ENCODE assay signal across 8 mouse cellular contexts in genomic region chr4:132049549-132050200, GRCm38 (mm10). TPM values are rescaled to one million over a fixed set of nuclear protein-coding genes. Genes with fewer than 3 reads are reported as not detected.
A peak's percentile ranks its signal among the peaks of the same experiment; 100 is the strongest.
DNase-seq lines count a peak whose midpoint lies in the region; ATAC-seq and TF ChIP-seq lines count a peak whose summit lies in the region.

No protein-coding gene starts in this region.

- H3K36me3 ChIP-seq in G1E (replicated peaks), result peaks cover 46% of the 10 kb centered on the region
- H3K36me3 ChIP-seq in intestine, embryonic 16.5 days (ENCODE audit: control insufficient read depth, insufficient read depth, low read length), result no peaks in the 10 kb centered on the region
- no peaks in the 10 kb centered on the region for H3K36me3 ChIP-seq in neural tube, embryonic 12.5 days

- intact Hi-C loops in heart, postnatal 25 days (cut with DNase I), result loop anchor here (2.0 kb wide), 1 partner anchor 25 kb away; the partner anchor contains the start of genes Epb41 and Gm10300

- no peak for ATAC-seq in G1E (ENCODE audit: extremely low read depth, insufficient number of reproducible peaks, low FRiP score, poor library complexity, severe bottlenecking)
- ATAC-seq in intestine, embryonic 16.5 days, result no peak
- no peak for ATAC-seq in neural tube, embryonic 12.5 days (ENCODE audit: low FRiP score, low read depth)

- WGBS in intestine, embryonic 16.5 days, result 21% methylated on average over 15 of the region's 15 CpGs
- 14% methylated on average over 14 of the region's 15 CpGs for WGBS in neural tube, embryonic 12.5 days

- peak overlapping the region; percentile 75 for H3K4me3 ChIP-seq in G1E (ENCODE audit: low read depth, low read length)
- H3K4me3 ChIP-seq in embryonic fibroblast, embryonic 13.5 days (ENCODE audit: insufficient read depth, low read length), result peak overlapping the region; percentile 50
- peak overlapping the region; percentile 88 for H3K4me3 ChIP-seq in intestine, embryonic 16.5 days (ENCODE audit: low read length)
- H3K4me3 ChIP-seq in neural tube, embryonic 12.5 days, result peak overlapping the region; percentile 98; the same call in 1 of the 2 replicates

- no peak for TF ChIP-seq CTCF in G1E (IDR thresholded peaks at IDR 0.05; ENCODE audit: low read depth, low read length)
- no peak for TF ChIP-seq CTCF in embryonic fibroblast, embryonic 13.5 days (IDR thresholded peaks at IDR 0.05; ENCODE audit: borderline replicate concordance, insufficient read depth, low read length)

- no peak overlapping the region for H3K27ac ChIP-seq in embryonic fibroblast, embryonic 13.5 days (ENCODE audit: insufficient read depth, low read length)
- H3K27ac ChIP-seq in intestine, embryonic 16.5 days (ENCODE audit: low read length), result no peak overlapping the region
- H3K27ac ChIP-seq in neural tube, embryonic 12.5 days, result no peak overlapping the region

- 0 out of 2 replicates have a peak overlapping the region, but pooled peaks have one; percentile 33 for H3K9ac ChIP-seq in intestine, embryonic 16.5 days (ENCODE audit: low read depth, low read length)
- peak overlapping the region; percentile 36; the same call in 1 of the 2 replicates for H3K9ac ChIP-seq in neural tube, embryonic 12.5 days

- no peaks in the 10 kb centered on the region for H3K9me3 ChIP-seq in G1E (replicated peaks)
- no peaks in the 10 kb centered on the region for H3K9me3 ChIP-seq in intestine, embryonic 16.5 days (ENCODE audit: control insufficient read depth, low read length)
- no peaks in the 10 kb centered on the region for H3K9me3 ChIP-seq in neural tube, embryonic 12.5 days

- TF ChIP-seq POLR2A in embryonic fibroblast, embryonic 13.5 days (IDR thresholded peaks at IDR 0.05; ENCODE audit: low read depth, low read length), result no peak

- peaks cover 69% of the 10 kb centered on the region for H3K4me1 ChIP-seq in G1E (ENCODE audit: insufficient read depth, low read depth, low read length)
- no peaks in the 10 kb centered on the region for H3K4me1 ChIP-seq in embryonic fibroblast, embryonic 13.5 days (ENCODE audit: control insufficient read depth, insufficient read depth, low read length)
- H3K4me1 ChIP-seq in intestine, embryonic 16.5 days (ENCODE audit: control insufficient read depth, insufficient read depth, low read length), result peaks cover 11% of the 10 kb centered on the region
- peaks cover 28% of the 10 kb centered on the region for H3K4me1 ChIP-seq in neural tube, embryonic 12.5 days

- peak; percentile 93 for DNase-seq in heart, adult 11 months
- no peak for DNase-seq in heart, postnatal 25 days (ENCODE audit: low spot score)
- no peak for DNase-seq in G1E (ENCODE audit: low spot score)
- no peak for DNase-seq in frontal cortex, postnatal 25 days (ENCODE audit: low spot score in 2 of 2)
- DNase-seq in thymus, adult 18-20 months, result no peak

- no peaks in the 10 kb centered on the region for H3K27me3 ChIP-seq in G1E (ENCODE audit: insufficient read depth, low read length)
- H3K27me3 ChIP-seq in intestine, embryonic 16.5 days (replicated peaks; ENCODE audit: control insufficient read depth, insufficient read depth, low read length), result no peaks in the 10 kb centered on the region
- no peaks in the 10 kb centered on the region for H3K27me3 ChIP-seq in neural tube, embryonic 12.5 days (replicated peaks)

- peak overlapping the region; percentile 98 for H3K4me2 ChIP-seq in intestine, embryonic 16.5 days (ENCODE audit: low read depth, low read length)
- H3K4me2 ChIP-seq in neural tube, embryonic 12.5 days (replicated peaks), result peak overlapping the region; percentile 76

RNA-seq across cellular contexts. Expression of gene Gm10300, which starts 24.8 kb away (rescaled TPM):
- total RNA-seq in heart, postnatal 25 days (2021), result under 1 TPM in 1 of 2 experiments, not detected in 1; 0.17 TPM
- total RNA-seq in G1E (2014; fragmentation: Nextera tagmentation) (0.63 and 1.2 TPM in 2 replicates), G1E (2017) (0.16 and 0.46 TPM in 2 replicates)
- 0.26 and 0.28 TPM in 2 replicates for polyA plus RNA-seq in G1E (2012)
- 0.35 TPM in 1 of 2 replicates, not detected in the other for polyA plus RNA-seq in embryonic fibroblast, embryonic 13.5 days (2011; ENCODE audit: insufficient read length, low read depth, missing spikeins)
- not detected in 2 replicates for polyA plus RNA-seq in intestine, embryonic 16.5 days (2015; fragmentation: Nextera tagmentation; extraction: Ambion mirVana)
- 0.09 TPM in 1 of 2 replicates, not detected in the other for polyA plus RNA-seq in neural tube, embryonic 12.5 days (2016; fragmentation: Nextera tagmentation; extraction: Ambion mirVana)

RNA-seq across cellular contexts. Expression of gene Epb41, which starts 25.4 kb away (rescaled TPM):
- 100 to 1,000 TPM; 144 to 184 TPM for total RNA-seq in heart, postnatal 25 days (2021)
- total RNA-seq in G1E (2014; fragmentation: Nextera tagmentation), result 329 and 560 TPM in 2 replicates
- total RNA-seq in G1E (2017), result 97.8 and 129 TPM in 2 replicates
- 119 and 152 TPM in 2 replicates for polyA plus RNA-seq in G1E (2012)
- 21.6 and 34.0 TPM in 2 replicates for polyA plus RNA-seq in embryonic fibroblast, embryonic 13.5 days (2011; ENCODE audit: insufficient read length, low read depth, missing spikeins)
- polyA plus RNA-seq in intestine, embryonic 16.5 days (2015; fragmentation: Nextera tagmentation; extraction: Ambion mirVana), result 41.5 and 46.8 TPM in 2 replicates
- 168 and 189 TPM in 2 replicates for polyA plus RNA-seq in neural tube, embryonic 12.5 days (2016; fragmentation: Nextera tagmentation; extraction: Ambion mirVana)
